Mouse (Mus musculus) mouse embryonic stem cell (cell line): ENCODE measurements around the gene Kcnip4.

ENCODE experiments used
- in situ Hi-C, 2 experiments: fragments of 300-500 bp; cut with MboI; formaldehyde crosslinking; loops; 1 replicate in 1 of 2; 3 replicates in 1 of 2; pipeline ENCODE4 v1.14.3; 2019 to 2020; ENCODE audit warnings: low sequenced_read_pairs in 2 of 2, low pct_unique_long_range_greater_than_20kb in 1 of 2, mixed read lengths in 1 of 2; ENCODE audit not compliant: unreplicated experiment in 1 of 2

Kcnip4 gene

GRCm38 (mm10) chr5:49284776-49285175 is 239.9 kb downstream of the Kcnip4 start:
- in situ Hi-C loops: no loop called here

- in situ Hi-C loops: no loop called here
Observed at GRCm38 (mm10) chr5:49283403-49283802, 241.3 kb downstream of the Kcnip4 start.

- in situ Hi-C loops: no loop called here
Observed at GRCm38 (mm10) chr5:49271864-49272263, 252.8 kb downstream of the Kcnip4 start.

GRCm38 (mm10) chr5:49268807-49269206 is 255.9 kb downstream of the Kcnip4 start:
- in situ Hi-C loops: no loop called here

GRCm38 (mm10) chr5:49259356-49259755 is 265.4 kb downstream of the Kcnip4 start:
- in situ Hi-C loops: no loop called here

- in situ Hi-C loops: no loop called here
Observed at GRCm38 (mm10) chr5:49256850-49257249, 267.9 kb downstream of the Kcnip4 start.

- in situ Hi-C loops: no loop called here
Observed at GRCm38 (mm10) chr5:49255983-49256382, 268.7 kb downstream of the Kcnip4 start.

GRCm38 (mm10) chr5:49247081-49247480 is 277.6 kb downstream of the Kcnip4 start:
- in situ Hi-C loops: no loop called here

GRCm38 (mm10) chr5:49244414-49244813 is 280.3 kb downstream of the Kcnip4 start:
- in situ Hi-C loops: no loop called here

- in situ Hi-C loops: no loop called here
Observed at GRCm38 (mm10) chr5:49241708-49242107, 283.0 kb downstream of the Kcnip4 start.

GRCm38 (mm10) chr5:49201164-49201756 is 323.4 kb downstream of the Kcnip4 start:
- in situ Hi-C loops: no loop called here

GRCm38 (mm10) chr5:49188236-49188635 is 336.5 kb downstream of the Kcnip4 start:
- in situ Hi-C loops: no loop called here

GRCm38 (mm10) chr5:49150116-49150811 is 374.4 kb downstream of the Kcnip4 start:
- in situ Hi-C loops: no loop called here

GRCm38 (mm10) chr5:49149684-49150083 is 375.0 kb downstream of the Kcnip4 start:
- in situ Hi-C loops: no loop called here

- in situ Hi-C loops: loop anchor here in 1 of 2 experiments (10.0 kb wide), 1 partner anchor 259 kb away; no protein-coding TSS in a partner anchor
Observed at GRCm38 (mm10) chr5:49095432-49095831, 429.3 kb downstream of the Kcnip4 start.

GRCm38 (mm10) chr5:49094945-49095344 is 429.8 kb downstream of the Kcnip4 start:
- in situ Hi-C loops: loop anchor here in 1 of 2 experiments (10.0 kb wide), 1 partner anchor 260 kb away; no protein-coding TSS in a partner anchor

GRCm38 (mm10) chr5:49094306-49094705 is 430.4 kb downstream of the Kcnip4 start:
- in situ Hi-C loops: loop anchor here in 1 of 2 experiments (10.0 kb wide), 1 partner anchor 260 kb away; no protein-coding TSS in a partner anchor

GRCm38 (mm10) chr5:49090122-49090680 is 434.5 kb downstream of the Kcnip4 start:
- in situ Hi-C loops: loop anchor here in 1 of 2 experiments (10.0 kb wide), 1 partner anchor 265 kb away; no protein-coding TSS in a partner anchor

- in situ Hi-C loops: no loop called here
Observed at GRCm38 (mm10) chr5:49065646-49066045, 459.1 kb downstream of the Kcnip4 start.
